Mouse (Mus musculus) spleen, embryonic (tissue): ENCODE results near the gene Matk.

Experiments
- CTCF ChIA-PET: fragments of 350-600 bp; sonication (Branson Sonifier 250); formaldehyde crosslinking; loops from one replicate; lab custom pipeline; 2022; lab: Charles Lee

Matk gene

DNA sequence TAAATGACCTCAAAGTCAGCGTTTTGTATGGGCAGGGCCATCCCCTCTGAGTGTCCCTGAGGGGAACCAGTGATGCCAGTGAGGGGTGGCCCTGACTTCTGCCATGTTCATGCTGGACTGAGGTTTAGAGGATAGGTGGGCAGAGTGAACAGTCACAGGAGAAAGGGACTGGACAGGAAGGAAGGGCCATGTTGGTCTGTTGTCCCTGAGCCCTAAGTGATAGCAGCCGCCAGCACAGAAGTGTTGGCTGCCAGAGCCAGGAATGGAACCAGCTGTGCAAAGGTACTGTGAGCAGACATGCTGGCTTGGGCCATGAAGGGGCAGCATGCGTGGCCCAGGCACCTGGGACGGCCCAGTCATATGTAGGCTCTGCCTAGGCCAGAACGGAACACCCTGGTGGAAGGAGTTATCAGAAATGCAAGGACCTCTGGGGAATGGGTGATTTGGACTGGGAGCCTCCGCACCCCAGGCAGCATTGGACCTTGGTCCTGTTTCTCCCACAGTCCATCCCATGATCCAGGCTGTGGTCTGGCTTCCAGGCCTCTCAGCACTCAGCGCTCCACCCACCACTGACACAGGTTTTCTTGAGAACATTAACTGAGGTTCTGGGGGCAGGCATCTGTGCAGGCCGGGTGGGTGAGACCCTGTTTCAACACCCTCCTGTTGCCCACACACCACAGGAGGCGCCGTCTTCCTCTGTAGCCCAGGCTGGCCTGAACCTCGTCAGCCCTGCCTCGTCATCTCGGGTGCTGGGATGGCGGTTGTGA lies 47.0 kb downstream of the Matk start:
- CTCF ChIA-PET = interaction anchor here (0.5 to 0.7 kb wide), 2 partner anchors 127 to 148 kb away, joined by 5 read pairs; no protein-coding TSS in a partner anchor

DNA sequence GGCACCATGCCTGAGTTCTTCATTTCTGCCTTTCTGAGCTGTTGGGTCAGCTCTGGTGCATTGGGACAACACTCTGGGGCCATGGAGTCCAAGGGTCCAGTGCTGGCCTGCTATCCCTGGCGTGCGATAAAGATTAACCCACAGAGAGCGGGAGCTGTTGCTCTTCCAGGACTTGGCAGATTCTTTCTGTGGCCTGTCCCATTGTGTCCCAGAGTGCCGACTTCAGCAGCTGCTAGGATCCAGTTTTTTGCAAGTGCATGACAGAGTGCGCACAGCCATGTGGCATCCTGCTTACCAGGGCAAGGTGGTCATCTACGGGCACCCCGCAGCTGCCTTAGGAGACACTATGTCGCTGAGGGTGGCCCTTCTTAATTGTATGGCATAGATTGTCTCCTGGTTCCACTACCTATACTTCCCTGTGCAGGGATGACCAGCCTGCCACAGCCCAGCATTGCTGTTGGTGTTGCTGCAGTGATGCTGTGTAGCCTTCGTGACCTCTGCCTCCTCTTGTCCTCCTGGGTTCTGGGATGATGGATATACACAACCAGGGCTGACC lies 47.7 kb downstream of the Matk start:
- CTCF ChIA-PET = no interaction called here

DNA sequence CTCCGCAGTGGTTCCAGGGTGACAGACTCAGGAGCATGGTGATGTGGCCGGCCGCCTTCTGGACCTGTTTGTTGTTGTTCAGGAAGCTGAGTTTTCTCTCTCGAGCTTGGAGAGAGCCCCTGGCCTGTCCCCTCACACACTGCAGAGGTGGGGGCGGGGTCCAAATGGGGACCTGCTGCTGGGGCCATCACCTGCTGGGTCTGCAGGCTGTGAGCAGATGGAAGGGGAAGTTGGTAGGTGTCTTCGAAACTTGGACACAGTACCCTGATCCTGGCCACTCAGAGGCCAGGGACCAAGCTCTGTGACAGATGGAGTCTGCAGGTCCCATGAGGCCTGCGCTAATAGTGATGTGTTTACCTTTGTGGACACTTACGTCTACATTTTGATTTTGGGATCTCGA lies 48.6 kb downstream of the Matk start:
- CTCF ChIA-PET = interaction anchor here (1.8 kb wide), 1 partner anchor 9 kb away, joined by 7 read pairs; the partner anchor contains the start of gene Pip5k1c

GRCm38 (mm10) chr10:81302288-81302687 lies 49.6 kb downstream of the Matk start:
- CTCF ChIA-PET = interaction anchor here (1.8 kb wide), 1 partner anchor 10 kb away, joined by 7 read pairs; the partner anchor contains the start of gene Pip5k1c

DNA sequence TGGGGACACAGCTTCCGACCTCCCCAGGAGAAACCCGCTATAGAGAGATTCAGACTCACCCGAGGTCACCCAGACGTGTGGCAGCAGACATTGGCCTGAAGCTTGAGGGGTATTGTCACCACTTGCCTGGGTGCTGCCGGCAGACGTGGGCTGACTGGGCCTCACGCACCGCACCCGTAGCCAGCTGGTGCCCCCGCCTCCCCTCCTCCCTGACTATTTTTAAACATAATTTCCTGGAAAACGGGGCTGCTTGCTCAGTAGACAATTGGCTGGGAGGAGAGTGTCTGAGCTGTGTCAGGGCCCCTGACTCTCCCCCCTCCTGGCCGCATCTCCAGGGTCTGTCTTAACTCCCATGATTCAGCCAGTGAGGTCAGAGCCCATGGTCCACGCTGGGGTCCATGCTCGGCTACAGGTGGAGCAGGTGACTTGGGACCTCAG lies 50.1 kb downstream of the Matk start:
- CTCF ChIA-PET = interaction anchor here (1.8 kb wide), 1 partner anchor 10 kb away, joined by 7 read pairs; the partner anchor contains the start of gene Pip5k1c

DNA sequence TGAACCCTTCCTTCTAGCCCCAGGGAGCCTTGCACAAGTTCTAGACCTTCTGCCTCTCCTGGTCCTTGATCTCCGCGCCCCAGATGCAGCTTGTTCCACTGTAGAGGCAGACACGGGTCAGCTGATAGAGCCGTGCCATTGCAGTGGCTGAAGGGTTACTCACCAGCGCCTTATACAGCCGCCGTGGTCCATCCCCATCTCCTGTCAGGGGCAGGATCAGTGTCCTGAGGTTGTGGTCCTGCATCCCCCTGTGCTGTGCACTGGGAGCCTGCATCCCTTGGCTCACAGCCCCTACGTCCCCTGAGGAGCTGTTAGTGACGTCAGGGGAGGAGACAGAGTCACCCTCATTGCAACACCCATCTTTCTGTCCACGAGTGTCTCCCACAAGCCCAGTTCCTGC lies 50.5 kb downstream of the Matk start:
- CTCF ChIA-PET = no interaction called here

- CTCF ChIA-PET = interaction anchor here (0.7 to 1.5 kb wide), 3 partner anchors 11 to 68 kb away, joined by 3 to 5 read pairs (median 3); partner anchors contain the start of gene Gipc3
These were observed 51.0 kb downstream of the Matk start for GRCm38 (mm10) chr10:81303761-81304160.

GRCm38 (mm10) chr10:81304597-81305238 lies 52.0 kb downstream of the Matk start:
- CTCF ChIA-PET = interaction anchor here (0.6 to 1.9 kb wide), 7 partner anchors 12 to 592 kb away, joined by 3 to 11 read pairs (median 5); partner anchors contain the start of genes Cactin and Gipc3

DNA sequence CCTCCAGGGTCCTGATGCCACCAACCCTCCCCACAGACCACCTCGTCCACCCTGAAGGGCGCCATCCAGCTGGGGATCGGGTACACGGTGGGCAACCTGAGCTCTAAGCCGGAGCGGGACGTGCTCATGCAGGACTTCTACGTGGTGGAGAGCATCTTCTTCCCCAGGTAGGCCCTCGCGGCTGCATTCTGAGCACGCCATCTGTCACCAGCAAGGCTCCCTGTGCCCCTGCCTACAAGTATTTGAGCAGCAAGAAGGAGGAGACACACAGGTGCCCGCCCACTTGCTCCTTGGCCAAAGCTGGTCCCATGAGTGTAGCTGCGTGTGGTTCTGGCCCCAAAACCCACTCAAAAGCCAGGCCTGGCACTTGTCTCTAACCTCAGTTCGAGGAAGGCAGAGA lies 52.9 kb downstream of the Matk start:
- CTCF ChIA-PET = interaction anchor here (0.5 to 1.9 kb wide), 2 partner anchors 14 to 17 kb away, joined by 11 to 13 read pairs; partner anchors contain the start of gene Tjp3

DNA sequence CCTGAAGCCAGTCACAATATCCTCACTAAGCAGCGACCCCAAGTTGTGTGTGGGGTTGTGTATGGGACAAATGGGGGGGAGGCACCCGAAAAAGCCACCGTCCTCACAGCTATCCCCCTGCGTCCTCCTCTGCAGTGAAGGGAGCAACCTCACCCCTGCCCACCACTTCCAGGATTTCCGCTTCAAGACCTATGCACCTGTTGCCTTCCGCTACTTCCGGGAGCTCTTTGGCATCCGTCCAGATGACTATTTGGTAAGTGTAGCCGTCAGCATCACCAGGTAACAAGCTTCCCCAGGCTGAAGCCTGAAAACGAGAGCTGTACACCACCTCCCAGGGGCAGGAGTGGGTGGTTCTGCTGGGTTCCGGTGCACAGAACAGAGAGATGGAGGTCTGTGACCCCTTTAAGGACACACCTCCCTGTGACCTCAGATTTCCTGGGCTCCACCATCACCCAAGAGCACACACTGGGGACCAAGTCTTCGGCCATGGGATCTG lies 53.5 kb downstream of the Matk start:
- CTCF ChIA-PET = interaction anchor here (0.5 to 0.9 kb wide), 2 partner anchors 14 to 15 kb away, joined by 3 to 13 read pairs; partner anchors contain the start of genes Pip5k1c and Tjp3

DNA sequence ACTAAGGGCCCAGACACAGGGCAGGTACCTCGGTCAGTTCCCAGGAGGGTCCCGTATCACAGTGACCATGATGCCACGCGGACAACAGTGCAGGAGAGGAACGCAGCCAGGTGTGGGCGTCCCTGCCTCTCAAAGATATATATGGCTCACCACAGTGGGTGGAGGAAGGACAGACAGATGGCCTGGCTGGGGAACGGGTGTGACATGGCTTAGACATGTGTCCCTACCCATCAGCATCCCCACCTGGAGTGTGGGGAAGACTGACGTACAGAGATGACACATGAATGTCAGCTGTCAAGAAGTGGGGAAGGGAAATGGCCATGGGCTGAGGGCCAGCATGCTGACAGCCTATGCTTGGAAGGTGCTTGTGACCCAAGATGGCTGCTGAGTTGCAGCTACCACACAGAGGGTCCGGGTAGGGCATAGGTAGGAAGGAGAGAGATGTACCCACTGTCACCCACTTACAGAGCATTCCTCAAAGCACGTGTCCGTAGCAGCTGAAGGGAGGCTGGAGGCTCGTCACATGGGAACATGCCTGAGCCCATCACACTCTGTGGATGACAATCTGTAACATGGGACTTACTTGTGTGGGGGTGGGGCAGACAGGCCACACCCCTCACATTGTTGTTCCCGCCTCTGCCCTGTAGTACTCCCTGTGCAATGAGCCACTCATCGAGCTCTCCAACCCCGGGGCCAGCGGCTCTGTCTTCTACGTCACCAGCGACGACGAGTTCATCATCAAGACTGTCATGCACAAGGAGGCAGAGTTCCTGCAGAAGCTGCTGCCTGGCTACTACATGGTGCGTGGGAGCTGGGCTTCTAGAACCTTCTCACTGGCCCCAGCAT lies 54.3 kb downstream of the Matk start:
- CTCF ChIA-PET = interaction anchor here (0.9 kb wide), 1 partner anchor 15 kb away, joined by 3 read pairs; the partner anchor contains the start of gene Pip5k1c

- CTCF ChIA-PET = no interaction called here
These were observed 56.8 kb downstream of the Matk start for GRCm38 (mm10) chr10:81309571-81309970.
